Mouse (Mus musculus): Measurements from ENCODE around the gene Ube2v1. TPM values are rescaled to one million over a fixed set of nuclear protein-coding genes. Genes with fewer than 3 reads are reported as not detected.
"Not testable (repeated sequence)": the region's sequence is repeated elsewhere in the genome, so short reads cannot be mapped to it uniquely, and the experiment has no call there.

Gene Ube2v1
- polyA plus RNA-seq, 1 experiment from 2014 or later, result 410 TPM

GRCm38 (mm10) chr2:167646411-167646810 lies 14.5 kb upstream of the Ube2v1 start:
- H3K4me1 ChIP-seq, result no peaks in the 10 kb centered on the region
- DNase-seq (ENCODE audit: low spot score), result no peak
- H3K4me3 ChIP-seq, result no peak overlapping the region
- no peak overlapping the region for H3K27ac ChIP-seq (replicated peaks)
- no peaks in the 10 kb centered on the region for H3K27me3 ChIP-seq (ENCODE audit: low read depth, poor library complexity, severe bottlenecking)
- peaks cover 78% of the 10 kb centered on the region for H3K36me3 ChIP-seq
- WGBS, result 79% methylated on average over 4 of the region's 4 CpGs
- H3K9me3 ChIP-seq (replicated peaks), result no peaks in the 10 kb centered on the region

DNA sequence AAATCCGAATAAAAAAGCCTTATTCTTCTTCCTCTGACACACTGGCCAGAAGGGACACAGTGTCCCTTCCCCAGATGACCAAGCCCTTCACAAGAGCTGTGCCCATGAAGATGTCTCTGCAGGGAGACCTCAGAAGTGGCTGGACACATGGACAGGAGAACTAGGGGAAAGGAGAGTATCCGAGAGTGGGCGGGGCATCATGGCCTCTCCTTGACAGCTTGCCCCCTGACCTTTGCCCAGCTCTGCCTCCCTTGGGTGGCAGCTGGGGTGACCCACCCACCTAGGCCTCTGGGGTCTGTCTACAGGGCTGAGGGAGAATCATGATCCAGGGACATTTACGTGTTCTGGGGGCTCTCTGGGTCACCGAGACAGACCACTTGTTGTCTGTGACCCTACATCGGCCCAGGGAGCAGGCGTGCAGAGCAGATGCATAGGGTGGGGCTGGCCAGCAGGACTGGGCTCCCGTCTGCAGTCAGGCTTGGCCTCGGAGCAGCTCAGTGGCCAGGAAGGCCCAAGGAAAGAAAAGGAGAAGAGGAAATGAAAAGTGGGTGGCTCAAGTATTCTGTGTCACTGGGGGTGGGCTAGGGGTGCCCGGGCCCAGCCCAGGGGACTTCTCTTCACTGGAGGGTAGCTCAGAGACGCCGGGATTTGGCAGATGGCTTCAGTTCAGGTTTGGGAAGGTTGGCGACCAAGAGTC lies 11.6 kb upstream of the Ube2v1 start:
- H3K4me3 ChIP-seq; H3K27ac ChIP-seq (replicated peaks); H3K4me1 ChIP-seq; H3K27me3 ChIP-seq (ENCODE audit: low read depth, poor library complexity, severe bottlenecking); DNase-seq (ENCODE audit: low spot score); H3K9me3 ChIP-seq (replicated peaks): not testable (repeated sequence)
- 88% methylated on average over 13 of the region's 13 CpGs for WGBS
- peaks cover 54% of the 10 kb centered on the region for H3K36me3 ChIP-seq

DNA sequence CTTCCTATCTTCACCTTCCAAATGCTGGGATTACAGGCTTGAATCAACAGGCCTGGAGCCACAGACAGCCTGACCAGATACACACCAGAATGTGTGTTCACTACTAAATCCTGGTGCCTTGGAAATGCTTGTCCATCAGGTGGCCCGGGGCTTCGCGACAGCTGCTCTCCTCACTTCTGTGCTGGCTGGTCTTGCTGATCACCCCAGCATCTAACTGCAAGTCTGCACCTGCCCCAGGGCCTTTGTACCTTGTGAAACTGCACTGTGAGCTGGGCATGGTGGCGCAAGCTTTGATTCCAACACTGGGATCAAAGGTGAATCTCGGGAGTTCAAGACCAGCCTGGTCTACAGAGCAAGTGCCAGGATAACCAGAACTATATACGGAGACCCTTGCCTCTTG lies 10.3 kb upstream of the Ube2v1 start:
- Histone ChIP-seq H3K36me3 (peaks cover 43% of the 10 kb centered on the region), H3K9me3 (replicated peaks) (no peaks in the 10 kb centered on the region), H3K27me3 (ENCODE audit: low read depth, poor library complexity, severe bottlenecking) (no peaks in the 10 kb centered on the region; the same call in 1 of the 2 replicates), H3K27ac (replicated peaks) (no peak overlapping the region), H3K4me1 (no peaks in the 10 kb centered on the region), H3K4me3 (no peak overlapping the region)
- 89% methylated on average over 6 of the region's 6 CpGs for WGBS
- DNase-seq (ENCODE audit: low spot score), result no peak

DNA sequence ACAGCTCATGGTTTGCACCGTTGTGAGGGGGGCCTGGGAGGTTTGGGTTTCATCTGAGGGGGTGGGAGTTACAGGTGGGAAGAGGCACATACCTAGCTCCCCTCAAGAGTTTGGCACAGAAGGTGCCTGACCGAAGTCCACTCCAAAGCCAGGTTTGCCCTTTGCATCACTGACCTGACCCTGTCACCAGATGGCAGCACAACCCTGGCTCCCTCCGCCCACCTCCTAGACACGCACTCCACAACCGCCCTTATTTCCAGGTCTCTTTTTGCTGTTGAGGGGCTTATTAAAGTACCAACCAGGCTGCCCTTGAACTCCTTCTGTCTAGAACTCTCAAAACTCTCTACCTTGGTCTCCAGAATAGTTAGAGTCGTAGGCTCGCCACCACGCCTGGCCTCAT lies 9.4 kb upstream of the Ube2v1 start:
- Histone ChIP-seq H3K4me3 (no peak overlapping the region), H3K36me3 (peaks cover 39% of the 10 kb centered on the region), H3K9me3 (replicated peaks) (no peaks in the 10 kb centered on the region), H3K4me1 (no peaks in the 10 kb centered on the region), H3K27me3 (ENCODE audit: low read depth, poor library complexity, severe bottlenecking) (no peaks in the 10 kb centered on the region; the same call in 1 of the 2 replicates), H3K27ac (replicated peaks) (no peak overlapping the region)
- WGBS, result 49% methylated on average over 8 of the region's 8 CpGs
- no peak for DNase-seq (ENCODE audit: low spot score)

- Histone ChIP-seq H3K27me3 (ENCODE audit: low read depth, poor library complexity, severe bottlenecking) (no peaks in the 10 kb centered on the region; the same call in 1 of the 2 replicates), H3K9me3 (replicated peaks) (no peaks in the 10 kb centered on the region), H3K4me3 (no peak overlapping the region), H3K27ac (replicated peaks) (no peak overlapping the region), H3K4me1 (no peaks in the 10 kb centered on the region), H3K36me3 (peaks cover 28% of the 10 kb centered on the region)
- DNase-seq (ENCODE audit: low spot score), result peak; percentile 38
- WGBS, result 75% methylated on average over 3 of the region's 3 CpGs
Measured at GRCm38 (mm10) chr2:167640279-167640678, 8.4 kb upstream of the Ube2v1 start.

DNA sequence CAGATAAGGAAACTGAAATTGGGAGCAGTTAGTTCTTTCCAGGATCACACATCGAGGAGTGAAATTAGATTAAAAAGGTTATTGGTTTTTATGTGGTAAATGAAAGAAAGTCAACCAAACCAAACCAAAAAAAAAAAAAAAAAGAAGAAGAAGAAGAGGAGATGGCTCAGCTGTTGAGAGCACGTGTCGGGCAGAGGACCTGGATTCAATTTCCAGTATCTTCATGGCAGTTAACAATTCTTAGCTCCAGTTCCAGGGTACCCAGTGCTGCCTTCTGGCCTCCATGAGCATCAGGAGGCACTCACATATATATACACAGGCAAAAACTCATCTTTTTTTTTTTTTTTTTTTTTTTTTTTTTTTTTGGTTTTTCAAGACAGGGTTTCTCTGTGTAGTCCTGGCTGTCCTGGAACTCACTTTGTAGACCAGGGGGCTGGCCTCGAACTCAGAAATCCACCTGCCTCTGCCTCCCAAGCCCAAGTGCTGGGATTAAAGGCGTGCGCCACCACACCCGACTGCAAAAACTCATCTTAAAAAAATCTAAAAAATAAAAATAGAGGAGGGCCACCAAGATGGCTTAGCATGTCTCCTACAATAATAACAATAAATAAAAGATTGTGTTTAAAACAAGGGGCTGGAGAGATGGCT lies 3.1 kb upstream of the Ube2v1 start:
- no peaks in the 10 kb centered on the region; the same call in 1 of the 2 replicates for H3K27me3 ChIP-seq (ENCODE audit: low read depth, poor library complexity, severe bottlenecking)
- no peak overlapping the region for H3K27ac ChIP-seq (replicated peaks)
- H3K4me1 ChIP-seq, result peaks cover 48% of the 10 kb centered on the region
- H3K4me3 ChIP-seq, result peak overlapping the region; percentile 43
- WGBS, result 78% methylated on average over 7 of the region's 7 CpGs
- no peak for DNase-seq (ENCODE audit: low spot score)
- no peaks in the 10 kb centered on the region for H3K9me3 ChIP-seq (replicated peaks)
- no peaks in the 10 kb centered on the region for H3K36me3 ChIP-seq

DNA sequence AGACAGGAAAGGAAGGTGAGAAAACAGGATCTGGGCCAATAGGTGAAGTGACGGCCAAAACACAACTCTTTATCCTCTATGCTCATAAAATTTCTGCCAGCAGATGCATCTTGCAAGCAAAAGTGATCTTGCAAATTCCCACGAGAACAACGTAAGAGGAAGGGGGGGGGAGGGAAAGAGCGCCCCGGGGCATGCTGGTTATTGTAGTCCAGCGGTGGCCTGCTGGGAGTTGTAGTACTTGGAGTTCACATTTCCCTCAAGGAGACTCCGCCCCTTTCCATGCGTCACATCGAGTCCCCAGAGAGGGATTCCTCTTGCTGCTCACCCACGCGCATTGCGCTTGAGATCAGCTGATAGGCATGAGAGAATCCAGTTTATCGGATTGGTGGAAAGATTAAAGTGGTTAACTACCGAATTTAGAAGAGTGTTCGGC lies 2.5 kb upstream of the Ube2v1 start:
- Histone ChIP-seq H3K4me3 (peak overlapping the region; percentile 43), H3K9me3 (replicated peaks) (no peaks in the 10 kb centered on the region), H3K36me3 (peaks cover 4% of the 10 kb centered on the region; the same call in 1 of the 2 replicates), H3K27me3 (ENCODE audit: low read depth, poor library complexity, severe bottlenecking) (no peaks in the 10 kb centered on the region; the same call in 1 of the 2 replicates), H3K27ac (replicated peaks) (peak overlapping the region; percentile 84), H3K4me1 (peaks cover 54% of the 10 kb centered on the region)
- DNase-seq (ENCODE audit: low spot score), result peak; percentile 95
- WGBS, result 2% methylated on average over 15 of the region's 15 CpGs

GRCm38 (mm10) chr2:167633537-167633872 lies 1.6 kb upstream of the Ube2v1 start:
- Histone ChIP-seq H3K27ac (replicated peaks) (peak overlapping the region; percentile 84; the same call in 1 of the 2 replicates), H3K36me3 (peaks cover 12% of the 10 kb centered on the region), H3K4me3 (no peak overlapping the region), H3K4me1 (peaks cover 62% of the 10 kb centered on the region), H3K27me3 (ENCODE audit: low read depth, poor library complexity, severe bottlenecking) (no peaks in the 10 kb centered on the region; the same call in 1 of the 2 replicates), H3K9me3 (replicated peaks) (no peaks in the 10 kb centered on the region)
- no peak for DNase-seq (ENCODE audit: low spot score)
- WGBS, result 85% methylated on average over 6 of the region's 6 CpGs

DNA sequence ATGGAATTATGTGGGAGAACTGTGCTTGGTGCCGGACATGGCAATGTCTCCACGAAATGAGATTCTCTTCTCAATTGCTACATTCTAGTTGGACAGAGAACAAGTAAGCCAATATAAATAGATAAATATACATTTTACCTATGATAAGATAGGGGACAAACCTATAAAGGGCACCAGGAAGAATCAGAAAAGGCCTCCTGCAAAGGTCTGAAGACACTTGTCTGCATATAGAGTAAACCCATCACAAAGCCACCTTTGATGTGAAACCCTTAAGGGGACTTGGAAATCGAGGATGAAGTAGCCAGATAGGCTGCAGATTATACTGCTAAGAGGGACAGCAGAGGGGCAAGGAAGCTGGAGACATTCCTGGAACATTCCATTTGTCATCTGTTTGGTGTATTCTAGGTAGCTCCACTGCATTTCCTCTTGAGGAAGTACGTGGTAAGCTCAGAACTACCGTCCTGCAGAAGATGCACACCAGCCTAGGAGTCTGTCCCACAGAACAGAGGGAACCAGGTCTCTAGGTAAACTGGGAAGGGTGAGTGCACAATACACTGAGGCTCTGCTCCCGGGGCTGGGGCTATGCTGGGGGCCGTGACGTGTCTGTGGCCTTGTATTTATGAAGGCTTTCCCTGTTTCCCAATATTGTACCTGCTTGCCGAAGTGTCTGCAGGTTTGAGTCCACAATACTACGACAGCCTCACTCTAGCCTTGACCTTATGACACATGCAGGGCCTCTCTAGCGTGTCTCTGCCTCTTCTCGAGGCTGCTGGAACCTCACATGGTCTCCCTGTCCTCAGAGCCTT lies 1.0 kb upstream of the Ube2v1 start:
- peak overlapping the region; percentile 99 for H3K4me3 ChIP-seq

GRCm38 (mm10) chr2:167631181-167631590 lies 709 bp downstream of the Ube2v1 start:
- H3K4me1 ChIP-seq, result peaks cover 81% of the 10 kb centered on the region
- DNase-seq (ENCODE audit: low spot score), result no peak
- no peaks in the 10 kb centered on the region for H3K27me3 ChIP-seq (ENCODE audit: low read depth, poor library complexity, severe bottlenecking)
- peaks cover 31% of the 10 kb centered on the region for H3K36me3 ChIP-seq
- H3K9me3 ChIP-seq (replicated peaks), result no peaks in the 10 kb centered on the region
- peak overlapping the region; percentile 98 for H3K27ac ChIP-seq (replicated peaks)
- peak overlapping the region; percentile 99 for H3K4me3 ChIP-seq
- WGBS, result under 1% methylated on average over 31 of the region's 31 CpGs

More for the DNA sequence above, 1.0 kb upstream of the Ube2v1 start:
- H3K9me3 ChIP-seq (replicated peaks), result no peaks in the 10 kb centered on the region
- H3K4me1 ChIP-seq, result peaks cover 68% of the 10 kb centered on the region
- 83% methylated on average over 12 of the region's 12 CpGs for WGBS
- peak overlapping the region; percentile 98 for H3K27ac ChIP-seq (replicated peaks)
- H3K36me3 ChIP-seq, result peaks cover 18% of the 10 kb centered on the region
- no peak for DNase-seq (ENCODE audit: low spot score)
- no peaks in the 10 kb centered on the region for H3K27me3 ChIP-seq (ENCODE audit: low read depth, poor library complexity, severe bottlenecking)

DNA sequence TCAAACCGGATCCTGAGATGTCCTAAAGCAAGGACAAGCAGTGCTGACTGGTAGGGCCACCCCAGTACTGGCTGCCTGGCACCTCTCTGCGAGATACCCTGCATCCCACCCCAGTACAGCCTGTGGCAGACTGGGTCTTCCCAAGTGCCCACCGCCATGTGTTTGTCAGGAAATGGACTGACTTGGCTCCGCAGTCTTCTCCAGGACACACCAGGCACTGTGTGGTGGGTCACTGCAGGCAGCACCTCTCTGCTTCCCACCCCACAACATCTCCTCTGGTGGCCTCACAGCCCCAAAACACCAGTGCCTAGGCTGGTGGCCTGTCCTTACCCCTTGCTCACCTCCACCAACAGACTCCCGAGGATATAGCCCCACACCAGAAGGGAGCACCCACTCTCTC lies 1.5 kb downstream of the Ube2v1 start:
- Histone ChIP-seq H3K27me3 (ENCODE audit: low read depth, poor library complexity, severe bottlenecking) (no peaks in the 10 kb centered on the region), H3K4me1 (peaks cover 83% of the 10 kb centered on the region), H3K4me3 (peak overlapping the region; percentile 99), H3K27ac (replicated peaks) (peak overlapping the region; percentile 98), H3K9me3 (replicated peaks) (no peaks in the 10 kb centered on the region), H3K36me3 (peaks cover 38% of the 10 kb centered on the region)
- 86% methylated on average over 5 of the region's 5 CpGs for WGBS
- no peak for DNase-seq (ENCODE audit: low spot score)

GRCm38 (mm10) chr2:167629665-167630209 lies 2.2 kb downstream of the Ube2v1 start:
- 84% methylated on average over 11 of the region's 11 CpGs for WGBS
- Histone ChIP-seq H3K4me1 (peaks cover 82% of the 10 kb centered on the region), H3K27ac (replicated peaks) (peak overlapping the region; percentile 98), H3K27me3 (ENCODE audit: low read depth, poor library complexity, severe bottlenecking) (no peaks in the 10 kb centered on the region), H3K9me3 (replicated peaks) (no peaks in the 10 kb centered on the region), H3K36me3 (peaks cover 43% of the 10 kb centered on the region), H3K4me3 (peak overlapping the region; percentile 99)
- no peak for DNase-seq (ENCODE audit: low spot score)

Data from midbrain, embryonic 10.5 days (tissue).